Mouse (Mus musculus) neural tube, embryonic 13.5 days (tissue): Measurements from ENCODE around the gene Ikzf1. TPM values are rescaled to one million over a fixed set of nuclear protein-coding genes. Genes with fewer than 3 reads are reported as not detected.

Experiments
- ATAC-seq: fragments of 200-750 bp; cut with Nextera tagmentation; 2 replicates; pipeline ENCODE4 v1.8.0; 2017; ENCODE audit warnings: low read depth, mild to moderate bottlenecking, moderate TSS enrichment, moderate library complexity
- H3K27ac ChIP-seq: fragments of 300-500 bp; sonication (generic); replicated peaks from 2 replicates; pipeline ENCODE4 v1.5.1; 2015; ENCODE audit warnings: moderate library complexity, mild to moderate bottlenecking, inconsistent platforms
- H3K27me3 ChIP-seq: fragments of 300-500 bp; sonication (generic); 2 replicates; pipeline ENCODE4 v1.6.1; 2015; ENCODE audit warnings: mild to moderate bottlenecking, inconsistent platforms
- H3K36me3 ChIP-seq: fragments of 300-500 bp; sonication (generic); 2 replicates; pipeline ENCODE4 v1.6.1; 2015; ENCODE audit warnings: mild to moderate bottlenecking, inconsistent platforms
- H3K4me1 ChIP-seq: fragments of 300-500 bp; sonication (generic); replicated peaks from 2 replicates; pipeline ENCODE4 v1.6.1; 2015; ENCODE audit warnings: inconsistent platforms
- H3K4me2 ChIP-seq: fragments of 300-500 bp; sonication (generic); 2 replicates; pipeline ENCODE4 v1.6.1; 2015; ENCODE audit warnings: inconsistent platforms, mild to moderate bottlenecking, moderate library complexity
- H3K4me3 ChIP-seq: fragments of 300-500 bp; sonication (generic); 2 replicates; pipeline ENCODE4 v1.5.1; 2015; ENCODE audit warnings: mild to moderate bottlenecking, inconsistent platforms
- H3K9ac ChIP-seq: fragments of 300-500 bp; sonication (generic); 2 replicates; pipeline ENCODE4 v1.6.1; 2015; ENCODE audit warnings: moderate library complexity, mild to moderate bottlenecking, inconsistent platforms
- H3K9me3 ChIP-seq: fragments of 300-500 bp; sonication (generic); 2 replicates; pipeline ENCODE4 v1.6.1; 2016; ENCODE audit warnings: inconsistent platforms
- WGBS: fragments of 180-500 bp; shearing (Covaris S2); methylation state at CpG from one replicate; pipeline ENCODE4 v1.1.7; 2015; 5-methylcytosine and 5-hydroxymethylcytosine counted together
- polyA plus RNA-seq: library from polyadenylated mRNA; unstranded; fragments of >200 nt; fragmentation: Nextera tagmentation; extraction: Ambion mirVana; gene quantifications from 2 replicates; pipeline ENCODE4 v1.2.1, GENCODE M21; 2015

The Ikzf1 gene
- polyA plus RNA-seq, 1 experiment from 2014 or later, result 0.38 TPM

- WGBS, result 92% methylated on average over 1 of the region's 1 CpGs
- Histone ChIP-seq H3K27ac (no peak overlapping the region), H3K9me3 (no peaks in the 10 kb centered on the region), H3K4me3 (no peak overlapping the region), H3K36me3 (no peaks in the 10 kb centered on the region), H3K9ac (no peak overlapping the region), H3K4me1 (no peaks in the 10 kb centered on the region), H3K27me3 (no peaks in the 10 kb centered on the region), H3K4me2 (no peak overlapping the region)
- ATAC-seq, result no peak
These were observed 46.9 kb downstream of the Ikzf1 start for GRCm38 (mm10) chr11:11731727-11732126.

- H3K4me1 ChIP-seq, result no peaks in the 10 kb centered on the region
These were observed 48.4 kb downstream of the Ikzf1 start for GRCm38 (mm10) chr11:11732972-11733770.

GRCm38 (mm10) chr11:11735155-11735554 lies 50.4 kb downstream of the Ikzf1 start:
- Histone ChIP-seq H3K27me3 (no peaks in the 10 kb centered on the region), H3K9me3 (no peaks in the 10 kb centered on the region), H3K4me2 (no peak overlapping the region), H3K4me3 (no peak overlapping the region), H3K4me1 (no peaks in the 10 kb centered on the region), H3K36me3 (no peaks in the 10 kb centered on the region), H3K27ac (no peak overlapping the region), H3K9ac (no peak overlapping the region)
- ATAC-seq, result no peak
- WGBS, result 87% methylated on average over 6 of the region's 6 CpGs

More at GRCm38 (mm10) chr11:11732972-11733770, 48.4 kb downstream of the Ikzf1 start:
- no peak overlapping the region for H3K4me3 ChIP-seq
- no peaks in the 10 kb centered on the region for H3K9me3 ChIP-seq
- H3K9ac ChIP-seq, result no peak overlapping the region
- H3K4me2 ChIP-seq, result no peak overlapping the region
- H3K27me3 ChIP-seq, result no peaks in the 10 kb centered on the region
- ATAC-seq, result no peak
- no peaks in the 10 kb centered on the region for H3K36me3 ChIP-seq
- WGBS, result 77% methylated on average over 8 of the region's 8 CpGs
- no peak overlapping the region for H3K27ac ChIP-seq

GRCm38 (mm10) chr11:11736948-11737347 lies 52.1 kb downstream of the Ikzf1 start:
- H3K27ac ChIP-seq, result no peak overlapping the region
- WGBS, result 91% methylated on average over 4 of the region's 4 CpGs
- no peak for ATAC-seq
- H3K9me3 ChIP-seq, result no peaks in the 10 kb centered on the region
- no peak overlapping the region for H3K9ac ChIP-seq
- no peak overlapping the region for H3K4me2 ChIP-seq
- H3K4me3 ChIP-seq, result no peak overlapping the region
- no peaks in the 10 kb centered on the region for H3K36me3 ChIP-seq
- no peaks in the 10 kb centered on the region for H3K27me3 ChIP-seq
- H3K4me1 ChIP-seq, result no peaks in the 10 kb centered on the region

- H3K4me2 ChIP-seq, result no peak overlapping the region
- WGBS, result 73% methylated on average over 2 of the region's 2 CpGs
- no peaks in the 10 kb centered on the region for H3K9me3 ChIP-seq
- no peak for ATAC-seq
- no peaks in the 10 kb centered on the region for H3K4me1 ChIP-seq
- no peak overlapping the region for H3K4me3 ChIP-seq
- no peaks in the 10 kb centered on the region for H3K36me3 ChIP-seq
- H3K9ac ChIP-seq, result no peak overlapping the region
- no peak overlapping the region for H3K27ac ChIP-seq
- H3K27me3 ChIP-seq, result no peaks in the 10 kb centered on the region
These were observed 52.8 kb downstream of the Ikzf1 start for GRCm38 (mm10) chr11:11737562-11737961.

- H3K4me1 ChIP-seq, result no peaks in the 10 kb centered on the region
- no peak overlapping the region for H3K9ac ChIP-seq
- no peak for ATAC-seq
- H3K36me3 ChIP-seq, result no peaks in the 10 kb centered on the region
- no peak overlapping the region for H3K4me2 ChIP-seq
- no peak overlapping the region for H3K27ac ChIP-seq
- no peaks in the 10 kb centered on the region for H3K9me3 ChIP-seq
- WGBS, result 95% methylated on average over 3 of the region's 3 CpGs
- H3K27me3 ChIP-seq, result no peaks in the 10 kb centered on the region
- H3K4me3 ChIP-seq, result no peak overlapping the region
These were observed 54.3 kb downstream of the Ikzf1 start for GRCm38 (mm10) chr11:11739054-11739453.

GRCm38 (mm10) chr11:11740603-11741002 lies 55.8 kb downstream of the Ikzf1 start:
- Histone ChIP-seq H3K9me3 (no peaks in the 10 kb centered on the region), H3K36me3 (no peaks in the 10 kb centered on the region)
- 84% methylated on average over 5 of the region's 5 CpGs for WGBS

GRCm38 (mm10) chr11:11741574-11741973 lies 56.8 kb downstream of the Ikzf1 start:
- no peak overlapping the region for H3K27ac ChIP-seq
- no peak for ATAC-seq
- no peak overlapping the region for H3K4me3 ChIP-seq
- no peaks in the 10 kb centered on the region for H3K9me3 ChIP-seq
- H3K4me2 ChIP-seq, result no peak overlapping the region
- H3K9ac ChIP-seq, result no peak overlapping the region
- no peaks in the 10 kb centered on the region for H3K4me1 ChIP-seq
- H3K27me3 ChIP-seq, result no peaks in the 10 kb centered on the region
- 93% methylated on average over 5 of the region's 5 CpGs for WGBS
- H3K36me3 ChIP-seq, result no peaks in the 10 kb centered on the region

More at GRCm38 (mm10) chr11:11740603-11741002, 55.8 kb downstream of the Ikzf1 start:
- Histone ChIP-seq H3K4me1 (no peaks in the 10 kb centered on the region), H3K27me3 (no peaks in the 10 kb centered on the region), H3K27ac (no peak overlapping the region), H3K9ac (no peak overlapping the region), H3K4me3 (no peak overlapping the region), H3K4me2 (no peak overlapping the region)
- ATAC-seq, result no peak

GRCm38 (mm10) chr11:11742626-11743025 lies 57.8 kb downstream of the Ikzf1 start:
- no peak overlapping the region for H3K4me2 ChIP-seq
- H3K36me3 ChIP-seq, result no peaks in the 10 kb centered on the region
- H3K9ac ChIP-seq, result no peak overlapping the region
- no peaks in the 10 kb centered on the region for H3K9me3 ChIP-seq
- no peak overlapping the region for H3K4me3 ChIP-seq
- ATAC-seq, result no peak
- H3K4me1 ChIP-seq, result no peaks in the 10 kb centered on the region
- H3K27ac ChIP-seq, result no peak overlapping the region
- 34% methylated on average over 2 of the region's 2 CpGs for WGBS
- no peaks in the 10 kb centered on the region for H3K27me3 ChIP-seq

- H3K36me3 ChIP-seq, result no peaks in the 10 kb centered on the region
- H3K9ac ChIP-seq, result no peak overlapping the region
- H3K4me1 ChIP-seq, result peaks cover 8% of the 10 kb centered on the region
- ATAC-seq, result no peak
- no peak overlapping the region for H3K4me2 ChIP-seq
- no peaks in the 10 kb centered on the region for H3K27me3 ChIP-seq
- WGBS, result 55% methylated on average over 1 of the region's 1 CpGs
- no peak overlapping the region for H3K27ac ChIP-seq
- H3K9me3 ChIP-seq, result no peaks in the 10 kb centered on the region
- H3K4me3 ChIP-seq, result no peak overlapping the region
These were observed 59.4 kb downstream of the Ikzf1 start for GRCm38 (mm10) chr11:11744222-11744621.

GRCm38 (mm10) chr11:11751091-11751490 lies 66.3 kb downstream of the Ikzf1 start:
- Histone ChIP-seq H3K4me3 (no peak overlapping the region), H3K9me3 (no peaks in the 10 kb centered on the region), H3K27me3 (no peaks in the 10 kb centered on the region), H3K9ac (no peak overlapping the region), H3K27ac (no peak overlapping the region), H3K4me2 (no peak overlapping the region), H3K36me3 (no peaks in the 10 kb centered on the region), H3K4me1 (peaks cover 8% of the 10 kb centered on the region)
- ATAC-seq, result no peak
- WGBS, result 91% methylated on average over 5 of the region's 5 CpGs

- H3K4me1 ChIP-seq, result peaks cover 7% of the 10 kb centered on the region
- no peak overlapping the region for H3K4me2 ChIP-seq
- H3K36me3 ChIP-seq, result no peaks in the 10 kb centered on the region
- no peak overlapping the region for H3K27ac ChIP-seq
- H3K4me3 ChIP-seq, result no peak overlapping the region
- H3K27me3 ChIP-seq, result no peaks in the 10 kb centered on the region
- ATAC-seq, result no peak
- H3K9ac ChIP-seq, result no peak overlapping the region
- WGBS, result 84% methylated on average over 5 of the region's 5 CpGs
- H3K9me3 ChIP-seq, result no peaks in the 10 kb centered on the region
These were observed 68.1 kb downstream of the Ikzf1 start for GRCm38 (mm10) chr11:11752859-11753258.

GRCm38 (mm10) chr11:11758121-11758520 lies 73.3 kb downstream of the Ikzf1 start:
- no peaks in the 10 kb centered on the region for H3K4me1 ChIP-seq
- no peaks in the 10 kb centered on the region for H3K36me3 ChIP-seq
- H3K27ac ChIP-seq, result no peak overlapping the region
- no peak overlapping the region for H3K4me2 ChIP-seq
- WGBS, result 79% methylated on average over 6 of the region's 6 CpGs
- H3K27me3 ChIP-seq, result no peaks in the 10 kb centered on the region
- ATAC-seq, result no peak
- no peak overlapping the region for H3K9ac ChIP-seq
- no peaks in the 10 kb centered on the region for H3K9me3 ChIP-seq
- no peak overlapping the region for H3K4me3 ChIP-seq
